Mouse (Mus musculus) myocyte (in vitro differentiated cells): ENCODE measurements around the gene Slc6a1. TPM values are rescaled to one million over a fixed set of nuclear protein-coding genes. Genes with fewer than 3 reads are reported as not detected.

Experiments
- H3K27me3 ChIP-seq: one replicate; pipeline ENCODE4 v1.6.1; 2011; ENCODE audit not compliant: control insufficient read depth, insufficient read depth, insufficient read length
- H3K36me3 ChIP-seq: one replicate; pipeline ENCODE4 v1.6.1; 2011; ENCODE audit not compliant: control insufficient read depth, insufficient read depth
- H3K4me2 ChIP-seq: one replicate; pipeline ENCODE4 v1.6.1; 2011; ENCODE audit warnings: low read depth, control low read depth
- H3K4me3 ChIP-seq: one replicate; pipeline ENCODE4 v1.5.1; 2011; ENCODE audit warnings: mild to moderate bottlenecking, control low read depth, moderate library complexity
- H3K79me2 ChIP-seq: one replicate; pipeline ENCODE4 v1.6.1; 2011; ENCODE audit not compliant: control insufficient read depth, insufficient read depth
- H3ac ChIP-seq: one replicate; pipeline ENCODE4 v1.6.1; 2011; ENCODE audit not compliant: control insufficient read depth, insufficient read length
- CEBPB ChIP-seq: IDR thresholded peaks from 2 replicates; pipeline ENCODE4 v1.6.1; 2011; ENCODE audit warnings: mild to moderate bottlenecking, moderate library complexity; ENCODE audit not compliant: poor library complexity, insufficient read depth, severe bottlenecking
- E2F4 ChIP-seq: IDR thresholded peaks from one replicate; pipeline ENCODE4 v1.6.1; 2011; ENCODE audit warnings: mild to moderate bottlenecking, control low read depth, moderate library complexity; ENCODE audit not compliant: insufficient read depth
- MAX ChIP-seq: IDR thresholded peaks from one replicate; pipeline ENCODE4 v1.6.1; 2011; ENCODE audit warnings: low read depth, mild to moderate bottlenecking, control low read depth
- MYOD1 ChIP-seq, 3 experiments: IDR thresholded peaks; one replicate each; pipeline ENCODE4 v1.6.1; 2011; ENCODE audit warnings: control low read depth in 2 of 3, low read depth in 2 of 3, mild to moderate bottlenecking in 2 of 3, moderate library complexity in 1 of 3; ENCODE audit not compliant: insufficient read length in 2 of 3, control insufficient read depth in 1 of 3
- MYOG ChIP-seq, 3 experiments: IDR thresholded peaks; one replicate each; pipeline ENCODE4 v1.6.1; 2011; ENCODE audit warnings: control low read depth in 2 of 3, low read depth in 2 of 3, mild to moderate bottlenecking in 2 of 3; ENCODE audit not compliant: insufficient read length in 2 of 3, control insufficient read depth in 1 of 3, insufficient read depth in 1 of 3
- POLR2A ChIP-seq: IDR thresholded peaks from one replicate; pipeline ENCODE4 v1.6.1; 2011; ENCODE audit warnings: low read depth, mild to moderate bottlenecking, control low read depth, moderate library complexity; ENCODE audit not compliant: insufficient read length
- POLR2AphosphoS2 ChIP-seq: IDR thresholded peaks from one replicate; pipeline ENCODE4 v1.6.1; 2011; ENCODE audit warnings: low read depth, control low read depth; ENCODE audit not compliant: insufficient read length
- REST ChIP-seq: IDR thresholded peaks from one replicate; pipeline ENCODE4 v1.6.1; 2011; ENCODE audit warnings: mild to moderate bottlenecking, control low read depth, moderate library complexity; ENCODE audit not compliant: insufficient read depth, insufficient read length
- SRF ChIP-seq: IDR thresholded peaks from one replicate; pipeline ENCODE4 v1.6.1; 2011; ENCODE audit warnings: low read depth; ENCODE audit not compliant: control insufficient read depth, insufficient read length
- TCF12 ChIP-seq: IDR thresholded peaks from one replicate; pipeline ENCODE4 v1.6.1; 2011; ENCODE audit warnings: mild to moderate bottlenecking, control low read depth; ENCODE audit not compliant: poor library complexity, insufficient read depth, severe bottlenecking
- TCF3 ChIP-seq: IDR thresholded peaks from one replicate; pipeline ENCODE4 v1.6.1; 2011; ENCODE audit warnings: low read depth, control low read depth; ENCODE audit not compliant: insufficient read length
- USF1 ChIP-seq: IDR thresholded peaks from one replicate; pipeline ENCODE4 v1.6.1; 2011; ENCODE audit warnings: low read depth, mild to moderate bottlenecking, control low read depth, moderate library complexity
- polyA plus RNA-seq: library from polyadenylated mRNA; unstranded; fragments of >200 nt; fragmentation: generic; extraction: Trizol; gene quantifications from one replicate; pipeline ENCODE4 v1.2.1, GENCODE M21; 2012; ENCODE audit warnings: missing spikeins

The Slc6a1 gene
- polyA plus RNA-seq, 1 experiment: not detected

DNA sequence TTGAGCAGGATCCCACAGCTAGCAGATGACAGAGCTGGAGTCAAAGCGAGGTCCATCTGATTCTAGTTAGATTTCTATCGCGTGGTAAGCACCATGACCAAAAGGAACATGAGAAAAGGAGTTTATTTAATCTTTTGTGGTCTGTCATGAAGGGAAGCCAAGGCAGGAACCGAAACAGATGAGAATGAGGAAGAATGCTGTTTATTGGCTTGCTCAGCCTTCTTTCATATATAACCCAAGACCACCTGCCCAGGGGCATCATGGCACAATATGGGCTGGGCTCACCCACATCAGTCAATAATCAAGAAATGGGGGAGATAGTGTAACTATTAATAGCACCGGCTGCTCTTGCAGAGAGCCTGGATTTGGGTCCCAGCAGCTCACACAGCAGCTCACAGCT, 82.3 kb downstream of the Slc6a1 start:
- H3ac ChIP-seq: no peak overlapping the region
- H3K36me3 ChIP-seq: no peaks in the 10 kb centered on the region
- H3K4me2 ChIP-seq: no peak overlapping the region
- no peaks in the 10 kb centered on the region for H3K27me3 ChIP-seq
- TF ChIP-seq TCF12 (no peak), POLR2A (no peak), MYOD1 (IDR thresholded peaks at IDR 0.05; ENCODE audit: control insufficient read depth in 1 of 3, insufficient read length in 2 of 3, low read depth in 2 of 3) (no peak)
- H3K79me2 ChIP-seq: no peaks in the 10 kb centered on the region
- H3K4me3 ChIP-seq: no peak overlapping the region

GRCm38 (mm10) chr6:114366191-114366590, 83.8 kb downstream of the Slc6a1 start:
- H3ac ChIP-seq: no peak overlapping the region
- no peaks in the 10 kb centered on the region for H3K36me3 ChIP-seq
- no peaks in the 10 kb centered on the region for H3K79me2 ChIP-seq
- H3K4me2 ChIP-seq: no peak overlapping the region
- no peak overlapping the region for H3K4me3 ChIP-seq
- no peaks in the 10 kb centered on the region for H3K27me3 ChIP-seq
- no peak for TF ChIP-seq TCF12
- no peak for TF ChIP-seq CEBPB
- TF ChIP-seq REST: no peak
- no peak for TF ChIP-seq MAX
- TF ChIP-seq POLR2AphosphoS2: no peak
- TF ChIP-seq POLR2A: no peak
- TF ChIP-seq TCF3: no peak
- no peak for TF ChIP-seq USF1
- TF ChIP-seq SRF: no peak
- no peak for TF ChIP-seq E2F4
- TF ChIP-seq MYOG (IDR thresholded peaks at IDR 0.05; ENCODE audit: control insufficient read depth in 1 of 3, insufficient read depth in 1 of 3, insufficient read length in 2 of 3, low read depth in 2 of 3): no peak
- no peak for TF ChIP-seq MYOD1 (IDR thresholded peaks at IDR 0.05; ENCODE audit: control insufficient read depth in 1 of 3, insufficient read length in 2 of 3, low read depth in 2 of 3)

Other genes with a start within 250 kb of the Slc6a1 start
- not detected for gene Atp2b2, start 240.0 kb upstream of the Slc6a1 start, polyA plus RNA-seq
- not detected for gene Slc6a11, start 151.4 kb upstream of the Slc6a1 start, polyA plus RNA-seq
- 0.50 TPM for gene Hrh1, start 115.3 kb downstream of the Slc6a1 start, polyA plus RNA-seq